Mouse (Mus musculus) megakaryocyte, embryonic 14.5 days (primary cell): ENCODE results near the gene Anp32e. TPM values are rescaled to one million over a fixed set of nuclear protein-coding genes. Genes with fewer than 3 reads are reported as not detected.
A peak's percentile ranks its signal among the peaks of the same experiment; 100 is the strongest.
"Not testable (repeated sequence)": the region's sequence is repeated elsewhere in the genome, so short reads cannot be mapped to it uniquely, and the experiment has no call there.

Experiments used
- H3K27me3 ChIP-seq: replicated peaks from 2 replicates; pipeline ENCODE3; 2012; ENCODE audit warnings: inconsistent platforms
- H3K36me3 ChIP-seq: replicated peaks from 2 replicates; pipeline ENCODE3; 2012; ENCODE audit warnings: low read length, inconsistent platforms, mixed read lengths
- H3K4me1 ChIP-seq: 2 replicates; pipeline ENCODE4 v1.6.1; 2012; ENCODE audit warnings: inconsistent platforms
- H3K4me3 ChIP-seq: replicated peaks from 2 replicates; pipeline ENCODE3; 2012; ENCODE audit warnings: moderate library complexity, mild to moderate bottlenecking, inconsistent platforms
- H3K9me3 ChIP-seq: 2 replicates; pipeline ENCODE4 v1.6.1; 2012; ENCODE audit warnings: inconsistent platforms
- FLI1 ChIP-seq: IDR thresholded peaks from 2 replicates; pipeline ENCODE4 v1.6.1; 2012; ENCODE audit warnings: low read length, inconsistent platforms, mixed read lengths
- GATA1 ChIP-seq: IDR thresholded peaks from 3 replicates; pipeline ENCODE4 v1.6.1; 2012; ENCODE audit warnings: mixed read lengths, low read length, inconsistent platforms, borderline replicate concordance
- polyA plus RNA-seq: library from polyadenylated mRNA; stranded (reverse); fragments of >175 nt; gene quantifications from 2 replicates; pipeline ENCODE4 v1.2.3, GENCODE M21; 2012; ENCODE audit warnings: low replicate concordance; ENCODE audit not compliant: insufficient read depth

Gene Anp32e
- polyA plus RNA-seq, 1 experiment: 183 TPM

DNA sequence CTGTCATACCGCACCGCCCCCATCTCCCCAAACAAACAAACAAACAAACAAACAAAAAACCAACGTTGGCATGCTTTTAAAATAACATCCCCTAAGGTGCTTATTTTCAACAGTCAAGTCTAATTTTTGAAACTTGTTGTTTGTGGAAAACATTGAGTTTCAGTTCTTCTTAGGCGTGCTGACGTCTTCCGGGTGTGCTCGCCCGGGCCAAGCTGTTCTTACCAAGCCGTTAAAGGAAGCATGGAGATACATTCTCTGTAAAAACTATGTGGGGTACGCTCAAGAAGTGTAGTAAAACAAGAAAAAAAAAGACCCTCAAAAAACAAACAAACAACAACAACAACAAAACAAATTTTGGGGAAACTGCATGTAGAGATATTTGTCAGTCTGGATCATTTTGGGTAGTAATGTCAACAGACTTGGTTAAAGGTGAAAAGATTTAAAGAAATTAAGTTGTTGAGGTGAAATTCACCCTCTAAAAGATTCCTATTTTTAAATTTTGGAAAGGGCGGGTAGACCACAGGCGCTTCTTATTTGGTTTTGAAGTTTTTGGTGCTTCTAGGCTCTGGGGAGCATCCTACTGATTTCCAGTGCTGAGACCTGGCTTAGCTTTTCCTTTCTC lies 43.3 kb downstream of the Anp32e start:
- Histone ChIP-seq H3K36me3 (no peaks in the 10 kb centered on the region), H3K4me1 (peaks cover 50% of the 10 kb centered on the region), H3K27me3 (peaks cover 11% of the 10 kb centered on the region), H3K9me3 (no peaks in the 10 kb centered on the region), H3K4me3 (peak overlapping the region; percentile 87)
- TF ChIP-seq GATA1 (no peak), FLI1 (no peak)

DNA sequence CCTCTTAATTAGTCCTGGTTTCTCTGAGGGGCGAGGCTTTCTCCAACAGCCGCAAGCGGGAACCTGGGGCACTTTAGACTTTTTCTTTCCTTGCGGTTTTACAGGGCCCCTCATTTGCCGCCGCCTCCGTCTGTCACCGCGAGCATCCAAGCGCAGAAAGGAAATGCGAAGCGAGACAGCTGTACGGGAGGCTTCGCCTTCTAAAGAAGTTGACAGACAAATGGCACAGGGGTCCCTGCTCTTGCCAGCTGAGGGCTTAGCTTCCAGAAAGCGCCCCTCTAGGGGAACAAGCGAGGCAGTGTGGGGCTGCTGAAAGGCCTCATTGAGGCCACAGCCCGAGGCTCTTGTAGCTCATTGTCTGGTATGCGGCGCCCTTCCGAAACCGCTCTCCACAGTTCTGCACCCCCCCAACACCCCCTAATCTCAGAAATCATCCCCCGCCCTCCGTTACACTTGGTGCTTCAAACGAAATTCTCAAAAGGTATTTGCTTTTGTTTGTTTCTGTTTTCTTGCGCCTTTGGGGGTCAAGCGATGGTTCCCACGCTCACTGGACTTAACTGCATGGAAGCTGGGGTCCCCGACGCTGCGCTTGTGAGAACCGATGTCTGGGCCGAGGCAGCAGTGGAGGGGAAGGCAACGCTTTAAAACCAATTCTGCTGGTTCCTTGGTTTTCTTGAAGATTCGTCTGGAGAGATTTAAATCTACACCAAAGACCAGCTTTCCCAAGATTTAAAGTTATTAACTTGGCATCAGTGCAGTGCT lies 44.0 kb downstream of the Anp32e start:
- Histone ChIP-seq H3K4me1 (peaks cover 54% of the 10 kb centered on the region), H3K9me3 (no peaks in the 10 kb centered on the region), H3K27me3 (peaks cover 11% of the 10 kb centered on the region), H3K36me3 (no peaks in the 10 kb centered on the region), H3K4me3 (peak overlapping the region; percentile 87)
- no peak for TF ChIP-seq FLI1

DNA sequence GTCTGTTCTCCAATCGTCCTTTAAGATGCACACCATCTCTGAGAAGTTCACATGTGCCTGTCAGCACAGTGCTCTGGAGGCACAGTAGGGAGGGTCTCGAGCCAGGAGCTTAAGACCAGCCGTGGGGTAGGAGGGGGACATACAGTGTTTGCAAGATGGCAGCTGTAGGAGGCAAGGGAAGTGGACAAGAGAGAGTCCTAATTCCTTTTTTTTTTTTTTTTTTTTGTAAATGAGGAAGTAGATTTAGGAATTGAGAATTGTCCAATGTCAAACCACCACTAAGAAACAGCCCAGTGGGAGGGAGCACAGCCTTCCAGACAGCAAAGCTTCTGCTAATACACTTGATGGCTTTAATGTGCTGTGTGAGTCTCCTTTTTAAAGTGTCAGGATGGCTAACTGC lies 48.0 kb downstream of the Anp32e start:
- H3K4me1 ChIP-seq: peaks cover 65% of the 10 kb centered on the region
- H3K9me3 ChIP-seq: no peaks in the 10 kb centered on the region
- H3K36me3 ChIP-seq: no peaks in the 10 kb centered on the region
- H3K27me3 ChIP-seq: peaks cover 14% of the 10 kb centered on the region
- H3K4me3 ChIP-seq: no peak overlapping the region
- TF ChIP-seq FLI1 (no peak), GATA1 (no peak)

DNA sequence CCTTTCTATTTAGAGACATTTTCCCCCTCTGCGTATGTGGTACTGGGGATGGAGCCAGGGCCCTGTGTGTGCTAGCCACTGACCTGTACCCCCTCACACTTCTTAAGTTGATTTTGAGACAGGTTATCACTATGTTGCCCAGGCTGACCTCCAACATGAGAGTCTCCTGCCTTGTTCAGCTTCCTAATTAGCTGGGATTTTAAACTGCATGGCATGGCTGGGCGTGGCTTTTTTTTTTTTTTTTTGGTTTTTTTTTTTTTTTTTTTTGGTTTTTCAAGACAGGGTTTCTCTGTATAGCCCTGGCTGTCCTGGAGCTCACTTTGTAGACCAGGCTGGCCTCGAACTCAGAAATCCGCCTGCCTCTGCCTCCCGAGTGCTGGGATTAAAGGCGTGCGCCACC lies 48.5 kb downstream of the Anp32e start:
- not testable (repeated sequence) for H3K36me3 ChIP-seq, H3K9me3 ChIP-seq, H3K4me3 ChIP-seq
- Histone ChIP-seq H3K4me1 (peaks cover 65% of the 10 kb centered on the region), H3K27me3 (peaks cover 14% of the 10 kb centered on the region)

DNA sequence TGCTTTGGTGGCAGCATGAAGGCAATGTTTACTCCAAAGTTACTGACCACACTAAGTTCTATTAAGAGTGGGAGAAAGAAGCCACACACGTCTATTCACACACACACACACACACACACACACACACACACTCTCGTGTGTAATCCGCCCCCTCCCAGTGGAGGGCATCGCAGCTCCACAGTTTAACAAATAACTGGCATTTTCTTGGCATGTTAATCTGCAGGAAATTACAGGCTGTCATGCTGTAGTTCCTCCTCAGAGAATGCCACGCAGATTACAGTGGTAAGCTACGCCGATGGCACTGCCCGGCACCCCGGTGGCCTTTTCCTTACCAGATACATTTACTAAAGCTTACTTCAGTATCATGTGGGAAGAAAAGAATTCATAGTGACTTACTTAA lies 49.2 kb downstream of the Anp32e start:
- Histone ChIP-seq H3K27me3 (peaks cover 12% of the 10 kb centered on the region), H3K4me3 (no peak overlapping the region)
- no peak for TF ChIP-seq GATA1
- TF ChIP-seq FLI1: no peak

DNA sequence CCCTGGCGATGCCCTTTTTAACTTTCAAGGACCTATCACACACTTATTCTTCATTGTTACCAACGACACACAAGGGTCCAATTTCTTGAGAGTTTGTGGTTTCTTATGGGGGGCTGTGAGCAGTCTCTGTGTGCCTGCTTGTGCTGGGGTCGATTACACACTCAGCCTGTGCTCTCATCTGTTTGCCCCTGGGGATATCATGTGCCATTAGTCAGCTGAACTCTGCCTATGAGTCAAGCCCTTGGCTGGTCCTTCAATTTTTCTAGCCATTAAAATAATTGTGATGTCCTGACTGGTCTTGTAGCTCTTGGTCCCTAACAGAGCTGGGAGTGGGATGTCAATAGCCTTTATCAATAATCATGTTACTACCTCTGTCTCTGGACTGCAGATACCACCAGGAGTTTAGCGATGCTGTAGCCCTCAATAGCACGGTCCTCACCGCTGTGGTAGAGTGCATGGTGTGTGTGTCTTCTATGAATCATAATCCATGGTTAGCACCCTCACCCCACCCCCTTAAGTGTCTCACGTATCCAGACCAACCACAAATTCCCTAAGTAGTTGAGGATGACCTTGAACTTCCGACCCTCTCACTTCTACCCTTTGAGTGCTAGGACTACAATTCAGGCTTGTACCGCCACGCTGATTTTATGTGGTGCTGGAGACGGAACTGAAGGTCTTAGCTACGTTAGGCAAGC lies 51.4 kb downstream of the Anp32e start:
- no peak for TF ChIP-seq FLI1
- no peak for TF ChIP-seq GATA1
- peaks cover 3% of the 10 kb centered on the region for H3K36me3 ChIP-seq
- H3K4me1 ChIP-seq: peaks cover 55% of the 10 kb centered on the region
- peaks cover 5% of the 10 kb centered on the region for H3K9me3 ChIP-seq
- no peak overlapping the region for H3K4me3 ChIP-seq
- peaks cover 2% of the 10 kb centered on the region for H3K27me3 ChIP-seq

More for the DNA sequence above, 49.2 kb downstream of the Anp32e start:
- H3K9me3 ChIP-seq: no peaks in the 10 kb centered on the region
- peaks cover 58% of the 10 kb centered on the region for H3K4me1 ChIP-seq
- no peaks in the 10 kb centered on the region for H3K36me3 ChIP-seq

DNA sequence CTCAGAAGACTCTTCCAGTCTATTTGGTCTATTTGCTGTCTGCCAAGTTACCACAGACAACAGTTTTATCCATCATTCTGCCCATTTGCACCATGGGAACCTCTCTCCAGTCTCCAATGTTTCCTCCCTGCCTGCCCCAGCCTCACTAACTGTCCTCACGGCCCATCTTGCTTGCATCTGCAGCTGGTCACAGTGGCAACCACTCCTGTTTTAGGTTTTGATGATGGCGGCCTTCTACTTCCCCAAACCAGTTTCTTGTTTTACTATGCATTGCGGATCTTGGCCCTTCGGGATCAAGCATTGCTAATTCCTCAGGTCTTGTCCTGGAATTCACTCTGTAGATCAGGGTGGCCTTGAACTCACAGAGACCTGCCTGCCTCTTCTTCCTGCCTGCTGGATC lies 53.1 kb downstream of the Anp32e start:
- Histone ChIP-seq H3K36me3 (peaks cover 3% of the 10 kb centered on the region), H3K27me3 (peaks cover 2% of the 10 kb centered on the region), H3K9me3 (peaks cover 5% of the 10 kb centered on the region), H3K4me3 (no peak overlapping the region), H3K4me1 (peaks cover 62% of the 10 kb centered on the region)
- no peak for TF ChIP-seq FLI1
- no peak for TF ChIP-seq GATA1

DNA sequence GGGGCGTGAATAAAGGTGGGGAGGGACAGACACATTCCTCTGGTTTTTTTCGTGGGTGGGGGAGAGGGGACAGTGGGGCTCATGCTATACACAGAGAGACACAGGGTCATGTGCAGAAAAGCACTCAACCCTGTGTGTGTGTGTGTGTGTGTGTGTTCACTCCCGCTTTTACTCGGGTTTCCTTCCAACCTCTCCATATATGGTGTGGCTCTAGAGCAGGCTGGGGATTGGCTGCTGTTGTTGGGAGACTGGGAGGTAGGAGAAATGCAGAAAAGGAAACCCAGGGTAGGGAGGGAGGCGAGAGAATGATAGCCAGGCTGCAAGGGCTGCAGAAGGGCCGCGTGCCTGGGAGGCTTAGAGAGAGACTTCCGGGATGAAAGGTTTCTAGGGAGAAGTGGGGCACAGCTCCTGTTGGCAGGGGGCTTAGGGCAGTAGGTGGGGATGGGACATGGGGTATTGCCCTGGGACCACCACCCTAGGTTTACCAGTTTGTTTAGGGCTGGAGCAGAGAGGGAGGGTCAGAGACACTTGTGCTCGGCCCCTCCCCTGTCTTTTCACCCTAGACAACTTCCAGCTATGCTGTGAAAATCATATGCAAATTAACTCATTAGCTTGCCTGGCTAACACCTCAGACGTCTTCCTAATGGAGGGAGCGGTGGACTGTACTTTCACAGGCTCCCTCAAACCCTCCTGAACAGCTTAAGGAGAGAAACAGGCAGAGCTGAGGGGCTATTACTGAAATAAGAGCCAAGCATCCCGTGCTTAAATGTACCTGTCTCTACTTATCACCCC lies 56.4 kb downstream of the Anp32e start:
- TF ChIP-seq GATA1 (no peak), FLI1 (no peak)
- Histone ChIP-seq H3K9me3 (peaks cover 5% of the 10 kb centered on the region), H3K4me1 (peaks cover 71% of the 10 kb centered on the region), H3K36me3 (peaks cover 31% of the 10 kb centered on the region), H3K4me3 (peak overlapping the region; percentile 87), H3K27me3 (no peaks in the 10 kb centered on the region)

DNA sequence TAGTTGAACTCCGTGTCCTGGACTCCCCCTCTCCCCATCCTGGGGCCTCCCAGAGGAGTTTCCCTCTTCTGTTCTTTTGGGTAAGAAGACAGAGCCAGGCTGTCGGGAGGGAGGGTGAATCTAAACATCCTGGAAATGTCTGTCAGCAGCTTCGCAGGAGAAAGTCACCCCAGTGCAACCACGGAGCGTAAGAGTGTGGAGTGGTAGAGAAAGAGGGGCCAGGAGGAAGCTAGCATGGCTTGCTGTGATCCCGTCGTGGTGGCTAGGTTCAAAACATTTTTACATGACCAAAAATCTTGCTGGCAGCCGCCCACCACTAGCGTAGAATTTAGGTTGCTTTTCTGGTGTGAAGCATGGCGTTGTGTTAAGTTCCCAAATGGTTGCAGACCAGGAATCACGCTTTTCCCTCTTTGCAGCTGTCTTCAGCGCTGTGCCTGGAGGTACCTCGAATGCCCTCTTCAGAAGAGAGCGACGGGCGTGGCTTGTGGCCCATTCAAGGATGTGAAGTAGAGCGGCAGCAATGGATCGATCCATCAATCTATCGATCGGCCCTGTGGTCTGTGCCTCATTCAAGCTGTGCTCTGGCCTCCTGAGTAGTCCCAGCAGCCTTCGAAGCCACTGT lies 57.1 kb downstream of the Anp32e start:
- Histone ChIP-seq H3K36me3 (peaks cover 38% of the 10 kb centered on the region), H3K27me3 (no peaks in the 10 kb centered on the region), H3K9me3 (peaks cover 5% of the 10 kb centered on the region), H3K4me1 (peaks cover 75% of the 10 kb centered on the region), H3K4me3 (peak overlapping the region; percentile 87)
- TF ChIP-seq GATA1 (no peak), FLI1 (no peak)

DNA sequence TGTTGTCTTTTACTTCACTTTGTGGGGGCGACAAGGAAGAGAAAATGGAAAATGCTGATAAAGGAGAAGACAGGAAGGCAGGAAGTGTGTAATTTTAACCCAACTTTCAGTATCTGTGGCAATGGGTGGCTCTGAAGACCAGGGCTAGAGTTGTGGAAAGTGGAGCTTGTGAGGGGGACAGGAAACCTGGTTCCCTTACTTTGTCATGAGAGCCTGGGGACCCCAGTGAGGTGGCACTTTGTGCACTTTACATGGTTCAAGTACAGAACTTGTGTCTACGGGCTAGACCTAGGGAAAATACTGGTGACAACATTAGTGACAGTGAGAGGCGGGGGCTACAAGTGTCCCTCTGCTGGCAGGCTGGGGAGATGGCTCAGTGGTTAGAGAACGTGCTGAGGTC lies 57.9 kb downstream of the Anp32e start:
- H3K4me1 ChIP-seq: peaks cover 77% of the 10 kb centered on the region
- peak overlapping the region; percentile 78 for H3K4me3 ChIP-seq
- peaks cover 47% of the 10 kb centered on the region for H3K36me3 ChIP-seq
- TF ChIP-seq FLI1: no peak
- TF ChIP-seq GATA1: no peak
- peaks cover 5% of the 10 kb centered on the region for H3K9me3 ChIP-seq
- H3K27me3 ChIP-seq: no peaks in the 10 kb centered on the region
